Mouse (Mus musculus): ENCODE measurements around the gene Ensa. TPM values are rescaled to one million over a fixed set of nuclear protein-coding genes. Genes with fewer than 3 reads are reported as not detected.

Gene Ensa
- total RNA-seq, 2 experiments from 2014 or later, result 74.3 to 79.9 TPM

- peak in 1 of 2 experiments; percentile 75 for DNase-seq (ENCODE audit: low spot score in 2 of 2)
Measured at GRCm38 (mm10) chr3:95675301-95676092, 50.7 kb downstream of the Ensa start.

DNA sequence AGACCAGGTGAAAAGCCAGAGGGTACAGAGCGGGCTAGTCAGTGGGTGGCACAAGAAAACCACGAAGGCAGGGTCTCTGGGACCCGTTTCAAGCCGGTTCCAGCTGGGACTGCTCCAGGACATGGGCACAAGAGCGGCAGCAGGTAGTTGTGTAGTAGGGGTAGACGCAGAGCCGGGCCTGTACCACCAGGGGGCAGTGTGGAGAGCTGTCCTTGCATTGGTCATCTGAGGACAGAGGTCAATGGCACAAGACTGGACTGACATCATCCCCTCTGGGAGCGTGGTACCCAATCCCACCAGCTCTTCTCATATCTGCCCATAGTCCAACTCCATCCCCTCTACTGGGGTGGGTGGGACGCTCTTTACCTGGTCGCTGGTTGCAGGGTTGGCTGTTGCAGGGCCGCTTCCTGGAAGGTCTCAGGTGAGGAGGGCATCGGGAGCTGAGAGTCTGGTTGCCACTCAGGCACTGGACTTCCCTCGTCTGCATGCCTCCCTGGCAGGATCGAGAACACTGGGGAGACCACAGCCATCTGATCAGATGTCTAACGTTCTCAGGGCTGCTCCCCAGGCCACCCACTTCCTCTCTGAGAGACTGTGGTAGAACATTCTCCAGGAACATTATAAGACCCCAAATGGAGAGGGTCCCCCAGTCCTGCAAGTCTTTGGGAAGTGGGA, 52.1 kb downstream of the Ensa start:
- DNase-seq (ENCODE audit: low spot score in 2 of 2), result peak; percentile 68 to 81

DNA sequence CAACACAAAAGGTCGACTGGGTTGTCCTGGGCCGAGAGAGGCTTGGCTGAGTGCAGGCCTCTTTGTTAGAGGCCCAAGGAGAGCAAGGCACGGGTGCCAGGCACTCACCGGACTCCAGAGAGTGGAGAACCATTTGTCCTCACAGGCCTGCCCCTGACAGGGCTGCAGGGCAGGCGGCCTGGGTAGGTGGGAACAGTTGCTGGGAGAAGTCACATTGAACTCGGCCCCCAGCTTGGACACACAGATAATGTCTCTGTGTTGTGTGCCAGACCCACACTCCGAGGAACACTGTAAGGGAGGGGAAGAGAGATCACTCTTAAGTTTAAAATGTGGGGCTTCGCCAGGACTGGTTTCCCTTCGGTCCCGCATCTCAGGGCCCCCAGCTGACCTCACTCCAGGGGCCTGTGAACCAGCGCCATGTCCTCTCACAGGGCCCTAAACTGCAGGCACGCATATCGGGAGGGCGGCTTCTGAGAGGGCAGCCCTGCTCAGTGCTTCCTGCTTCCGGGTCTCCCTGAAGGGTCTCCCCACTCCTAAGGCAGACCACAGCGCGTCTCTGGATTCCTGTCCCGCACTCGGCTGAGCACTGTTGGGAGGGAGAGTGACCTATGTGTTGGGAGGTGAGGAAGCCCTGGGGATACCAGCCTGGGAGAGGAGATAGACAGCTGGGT, 52.8 kb downstream of the Ensa start:
- DNase-seq (ENCODE audit: low spot score in 2 of 2), result no peak

DNA sequence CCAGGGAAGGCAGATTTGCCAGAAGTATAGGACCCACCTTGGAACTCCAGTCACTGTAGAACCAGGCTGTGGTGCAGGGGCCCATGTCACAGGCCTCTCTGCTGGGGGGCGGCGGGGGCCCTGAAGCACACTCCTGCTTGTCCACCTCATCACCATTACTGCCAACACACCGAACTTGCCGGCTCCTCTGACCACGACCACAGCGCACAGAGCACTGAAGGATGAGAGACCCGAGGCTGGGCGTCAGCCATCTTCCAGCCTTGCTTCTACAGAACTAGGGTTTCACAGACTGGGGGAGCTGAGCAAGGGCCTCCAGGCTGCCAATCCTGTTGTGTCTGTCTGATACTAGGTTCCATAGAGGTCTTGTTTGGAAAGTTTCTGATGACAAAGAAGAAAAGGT, 54.8 kb downstream of the Ensa start:
- DNase-seq (ENCODE audit: low spot score in 2 of 2), result no peak

GRCm38 (mm10) chr3:95680673-95681072, 55.9 kb downstream of the Ensa start:
- DNase-seq (ENCODE audit: low spot score in 2 of 2), result no peak

DNA sequence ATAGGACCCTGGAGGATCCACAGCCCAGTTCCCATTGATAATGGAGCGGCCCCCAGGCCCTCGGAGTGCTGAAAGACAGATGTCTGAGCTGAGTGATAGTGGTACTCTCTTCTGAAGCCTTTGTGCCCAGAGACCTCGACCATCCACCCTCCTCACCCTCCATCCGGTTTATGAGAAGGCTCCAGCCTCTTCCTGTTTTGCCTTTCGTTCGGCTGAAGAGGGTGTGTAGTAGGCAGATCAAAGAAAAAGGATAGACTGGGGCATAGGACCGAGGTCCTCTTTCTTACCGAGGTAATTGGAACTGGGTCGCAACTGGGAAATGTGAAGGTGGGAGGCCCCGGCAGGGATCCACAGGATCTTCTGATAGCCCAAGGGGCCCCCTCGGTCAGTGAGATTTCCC, 56.6 kb downstream of the Ensa start:
- no peak for DNase-seq (ENCODE audit: low spot score in 2 of 2)

Other genes starting within 250 kb of the Ensa start
- gene 4930558C23Rik, start 222.2 kb upstream of the Ensa start, total RNA-seq (2021), result not detected
- 10 to 100 TPM; 59.6 to 72.8 TPM for gene Arnt, start 190.6 kb upstream of the Ensa start, total RNA-seq (2021)
- 10 to 100 TPM; 49.1 to 52.4 TPM for gene Ctsk, start 125.7 kb upstream of the Ensa start, total RNA-seq (2021)
- gene Ctss, start 98.2 kb upstream of the Ensa start, total RNA-seq (2021), result 10 to 100 TPM; 10.1 to 10.7 TPM
- gene Hormad1, start 65.3 kb upstream of the Ensa start, total RNA-seq (2021), result not detected
- 10 to 100 TPM; 21.1 to 21.7 TPM for gene Golph3l, start 36.1 kb upstream of the Ensa start, total RNA-seq (2021)
- gene Mcl1, start 33.8 kb downstream of the Ensa start, total RNA-seq (2021), result 100 to 1,000 TPM in 1 of 2 experiments, 10 to 100 TPM in 1; 90.6 to 107 TPM
- gene Adamtsl4, start 62.9 kb downstream of the Ensa start, total RNA-seq (2021), result 10 to 100 TPM; 28.2 to 36.2 TPM
- gene Ecm1, start 114.6 kb downstream of the Ensa start, total RNA-seq (2021), result 10 to 100 TPM; 32.4 to 35.5 TPM
- gene Tars2, start 135.2 kb downstream of the Ensa start, total RNA-seq (2021), result 10 to 100 TPM; 22.4 to 23.9 TPM
- 10 to 100 TPM; 49.1 to 51.4 TPM for gene Rprd2, start 193.9 kb downstream of the Ensa start, total RNA-seq (2021)
- gene Prpf3, start 230.9 kb downstream of the Ensa start, total RNA-seq (2021), result 10 to 100 TPM; 24.2 to 31.2 TPM
- 100 to 1,000 TPM; 197 to 219 TPM for gene Mrps21, start 246.5 kb downstream of the Ensa start, total RNA-seq (2021)